Mouse (Mus musculus) gastrocnemius, postnatal 25 days (tissue): ENCODE data around the gene Pmepa1. TPM values are rescaled to one million over a fixed set of nuclear protein-coding genes. Genes with fewer than 3 reads are reported as not detected.
A peak's percentile ranks its signal among the peaks of the same experiment; 100 is the strongest.

Experiments used
- DNase-seq: peaks from one replicate; pipeline ENCODE4 v3.0.0; 2022
- total RNA-seq, 2 experiments: library from RNA; stranded (reverse); gene quantifications; 1 replicate in 1 of 2; 2 replicates in 1 of 2; pipeline ENCODE4 v1.2.3; 2021

The Pmepa1 gene
- total RNA-seq, 2 experiments from 2014 or later, result 18.2 to 19.2 TPM

DNA sequence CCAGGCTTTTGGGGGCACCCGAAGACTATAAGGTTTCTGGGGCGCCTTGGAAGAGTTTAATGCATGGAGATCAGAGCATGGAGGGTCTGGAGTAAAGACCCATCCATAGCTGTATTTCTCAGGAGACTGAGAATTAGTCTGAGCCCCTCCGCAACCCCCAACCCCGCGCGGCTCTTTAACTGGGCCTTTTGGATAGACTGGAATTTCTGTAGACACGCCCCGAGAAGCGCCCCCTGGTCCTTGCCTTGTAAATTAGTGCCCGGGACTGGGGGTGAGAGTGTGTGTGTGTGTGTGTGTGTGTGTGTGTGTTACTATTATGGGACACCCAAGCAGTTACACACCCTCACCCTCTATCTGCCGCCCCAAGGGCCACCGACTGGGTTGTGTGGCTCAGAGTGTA, 526 bp upstream of the Pmepa1 start:
- DNase-seq, result no peak

DNA sequence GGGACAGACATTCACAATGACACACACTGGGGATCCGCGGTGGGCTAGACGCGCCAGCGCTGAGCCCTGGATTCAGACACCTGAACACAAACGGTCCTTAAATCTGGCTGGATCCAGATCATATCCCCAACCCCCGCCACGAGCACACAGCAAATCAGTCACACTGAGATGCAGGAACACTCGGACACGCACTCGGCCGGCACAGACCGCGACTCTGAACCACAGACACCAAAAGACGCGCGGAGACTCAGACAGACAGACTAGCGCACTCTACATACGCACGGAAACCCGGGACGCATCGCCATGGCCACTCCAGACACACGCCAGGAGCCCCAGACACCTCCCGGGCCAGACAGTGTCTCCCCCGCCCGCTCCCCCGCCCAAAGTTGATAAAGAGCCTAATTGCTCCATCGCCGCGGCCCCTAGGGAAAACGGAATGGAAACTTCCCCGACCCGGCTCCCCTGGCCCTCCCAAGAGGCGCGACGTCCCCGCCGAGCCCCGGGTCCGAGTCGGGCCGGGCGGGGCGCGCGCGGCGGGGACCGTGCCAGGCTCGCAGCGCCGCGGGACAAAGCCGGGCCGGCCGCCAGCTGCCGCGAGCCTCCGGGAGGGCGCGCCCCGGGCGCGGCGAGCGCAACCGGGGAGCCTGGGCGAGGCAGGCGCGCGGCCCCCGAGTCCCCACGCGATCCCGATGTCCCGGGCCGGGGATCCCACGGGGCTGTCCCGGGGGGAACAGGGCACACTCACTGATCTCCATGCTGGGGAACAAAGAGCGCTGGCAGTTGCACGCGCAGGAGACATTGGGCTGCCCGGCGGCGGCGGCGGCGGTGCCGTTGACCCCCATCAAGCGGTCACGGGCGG, 761 bp downstream of the Pmepa1 start:
- DNase-seq, result peak; percentile 48

DNA sequence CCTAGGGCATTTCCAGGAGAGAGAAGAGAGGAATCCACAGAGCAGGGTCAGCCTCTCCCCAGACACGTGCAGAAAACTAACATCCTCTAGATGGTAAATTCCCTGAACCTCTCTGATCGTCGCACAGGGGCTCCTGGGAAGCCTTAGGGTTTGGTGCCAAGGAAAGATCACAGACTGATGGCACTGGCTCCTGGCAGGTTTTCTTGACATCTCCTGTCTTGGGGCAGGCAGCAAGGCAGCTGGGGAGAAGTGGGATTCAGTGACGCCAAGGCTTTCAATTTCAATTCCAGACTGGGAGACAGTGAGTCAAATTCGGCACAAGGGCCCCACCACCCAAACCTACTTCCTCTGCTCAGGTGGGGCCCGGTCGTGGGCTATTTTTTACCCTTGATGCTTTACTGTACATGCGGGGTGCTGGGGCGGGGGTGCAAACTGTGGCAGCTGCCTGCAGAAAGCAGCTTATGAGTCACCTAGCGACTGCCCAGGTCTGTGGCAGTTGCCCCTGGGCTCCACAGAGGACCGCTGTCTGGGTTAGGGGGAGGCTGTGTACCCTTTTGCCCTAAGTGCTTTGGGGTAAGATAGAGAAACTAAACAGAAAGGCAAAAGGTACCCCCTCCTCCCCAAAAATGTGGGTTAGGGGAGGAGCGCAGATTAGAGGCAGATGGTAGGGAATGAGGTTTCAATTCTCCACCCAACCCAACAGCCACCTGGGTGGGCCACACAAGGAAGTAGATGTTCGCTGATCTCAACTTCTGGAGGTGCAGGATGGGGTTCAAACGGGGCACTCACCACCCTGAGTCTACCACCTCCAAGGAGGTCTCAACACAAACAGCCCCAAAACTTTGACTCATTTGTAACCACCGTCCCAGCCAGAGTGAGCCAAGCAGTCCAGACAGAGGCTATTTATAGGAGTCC, 1.6 kb downstream of the Pmepa1 start:
- DNase-seq, result no peak

DNA sequence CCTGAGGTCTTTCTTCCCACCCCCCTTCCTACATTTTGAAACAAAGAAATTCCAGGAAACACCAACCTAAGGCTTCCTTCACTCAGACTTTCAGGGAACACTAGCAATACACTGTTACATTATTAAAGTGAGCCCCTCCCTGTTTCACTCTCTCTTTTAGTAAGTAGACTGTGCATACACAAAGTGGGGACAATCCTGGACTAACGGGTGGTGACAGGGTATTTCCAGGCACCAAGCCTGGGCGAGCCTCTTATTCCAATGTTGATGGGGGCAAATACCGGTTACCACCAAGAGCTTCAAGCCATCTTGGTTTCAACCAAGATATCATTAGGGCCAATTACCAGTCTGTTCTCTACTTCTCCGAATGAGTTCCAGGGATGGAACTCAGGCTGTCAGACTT, 2.4 kb downstream of the Pmepa1 start:
- DNase-seq, result no peak

DNA sequence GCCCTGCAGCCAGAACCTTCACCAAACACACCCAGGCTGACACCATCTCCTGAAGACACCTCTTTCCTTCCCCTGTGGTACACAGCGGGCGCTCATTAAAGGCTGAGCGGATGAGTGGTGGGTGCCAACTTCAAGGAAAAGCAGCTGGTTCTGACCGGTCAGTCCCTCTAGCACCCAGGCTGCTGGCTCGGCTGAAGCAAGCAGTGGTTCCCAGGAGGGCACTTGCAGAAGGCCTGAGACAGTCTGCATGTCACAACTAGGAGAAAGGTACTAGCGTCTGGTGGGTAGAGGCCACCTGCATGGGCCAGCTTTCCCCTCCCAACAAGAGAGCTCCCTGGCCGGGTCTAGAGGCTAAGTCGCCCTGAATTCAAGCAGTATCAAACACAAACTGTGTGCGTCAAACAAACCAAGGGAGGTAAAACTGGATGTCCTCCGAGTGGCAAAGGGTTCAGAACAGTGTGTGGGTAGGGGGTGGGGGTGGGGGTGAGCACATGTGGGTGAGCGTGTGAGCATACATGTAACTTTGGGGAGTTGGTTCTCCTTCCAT, 3.9 kb downstream of the Pmepa1 start:
- no peak for DNase-seq

DNA sequence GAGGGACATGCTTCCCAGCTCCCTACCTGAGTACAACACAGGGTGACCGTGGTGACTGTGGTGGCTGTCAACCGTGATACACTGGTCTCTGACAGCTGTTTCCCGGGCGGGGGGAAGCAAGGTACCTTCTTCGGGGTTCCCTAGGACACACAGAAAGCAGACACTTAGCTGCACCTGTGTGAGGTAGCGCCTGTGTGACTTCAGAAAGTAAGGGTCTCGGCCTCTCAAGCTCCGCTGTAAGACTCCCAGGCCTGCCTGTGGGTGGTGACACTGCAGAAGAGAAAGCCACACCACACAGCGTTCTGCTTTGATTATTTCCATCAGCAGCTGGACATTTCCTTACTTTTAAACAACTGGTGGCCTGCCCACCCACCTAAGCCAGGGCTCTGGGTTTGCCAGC, 4.8 kb downstream of the Pmepa1 start:
- DNase-seq, result no peak

DNA sequence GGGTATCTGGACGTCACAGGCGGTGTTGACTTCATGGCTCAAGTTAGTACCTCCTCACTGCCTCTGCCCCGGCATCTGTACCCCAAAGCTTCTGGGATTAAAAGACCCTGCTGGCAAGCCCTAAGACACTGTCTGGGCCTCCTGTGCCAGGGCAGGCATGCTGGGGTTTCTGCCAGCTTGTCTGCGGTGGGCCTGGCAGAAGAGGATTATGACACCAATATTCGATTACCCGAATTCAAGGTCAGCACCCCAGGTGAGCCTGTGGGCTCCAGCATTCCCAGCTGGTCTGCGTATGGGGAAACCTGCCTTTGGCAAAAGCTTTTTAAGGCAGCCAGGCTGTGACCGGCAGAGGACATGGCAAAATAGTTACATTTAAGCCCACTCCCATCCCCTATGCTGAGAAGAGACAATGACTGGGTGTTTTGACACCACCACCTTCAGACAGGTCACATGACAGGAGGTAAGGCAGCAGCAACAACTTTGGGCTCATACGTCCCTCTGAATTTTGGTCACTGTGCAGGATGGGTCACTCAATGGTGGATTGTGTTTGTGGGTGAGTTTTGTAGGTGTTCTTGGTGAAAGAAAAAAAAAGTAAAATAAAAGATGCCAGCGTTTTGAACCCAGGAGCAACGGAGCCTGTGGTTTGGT, 5.6 kb downstream of the Pmepa1 start:
- DNase-seq, result no peak

DNA sequence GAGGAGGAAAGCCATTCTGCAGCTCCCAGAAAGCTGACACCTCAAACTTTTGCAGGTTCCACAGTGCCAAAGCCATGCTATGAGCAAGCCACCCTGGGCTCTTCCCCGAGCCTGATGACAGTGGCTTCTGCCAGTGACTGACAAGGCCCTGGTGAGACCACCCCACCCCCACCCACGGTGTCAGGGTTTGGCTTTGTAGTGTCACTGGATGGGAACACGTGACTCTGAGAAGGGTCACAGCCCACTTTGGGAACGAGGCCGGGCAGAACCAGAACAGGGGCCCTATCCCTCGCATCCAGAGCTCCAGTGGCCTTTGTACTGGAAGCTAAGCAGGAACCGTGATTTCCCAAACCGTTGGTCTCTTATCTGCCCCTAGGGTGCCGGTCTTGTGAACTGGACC, 6.1 kb downstream of the Pmepa1 start:
- no peak for DNase-seq

DNA sequence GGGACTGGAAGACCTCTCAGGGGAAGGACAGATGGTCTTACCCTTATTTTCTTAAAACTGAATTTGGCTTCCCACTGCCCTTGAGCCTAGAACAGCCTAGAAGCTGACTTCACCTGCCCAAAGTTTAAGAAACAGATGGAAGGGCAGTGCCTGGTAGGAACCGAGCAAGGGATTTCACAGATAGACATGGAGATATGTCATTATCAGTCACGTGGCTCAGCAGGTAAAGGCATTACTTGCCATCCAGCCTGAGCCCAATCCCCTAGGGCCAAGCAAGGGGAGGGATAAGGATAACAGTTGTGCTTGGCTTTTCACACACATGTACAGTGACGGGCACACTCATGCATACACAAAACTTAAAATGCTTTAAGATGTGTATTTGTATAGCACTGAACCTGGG, 8.8 kb downstream of the Pmepa1 start:
- no peak for DNase-seq

DNA sequence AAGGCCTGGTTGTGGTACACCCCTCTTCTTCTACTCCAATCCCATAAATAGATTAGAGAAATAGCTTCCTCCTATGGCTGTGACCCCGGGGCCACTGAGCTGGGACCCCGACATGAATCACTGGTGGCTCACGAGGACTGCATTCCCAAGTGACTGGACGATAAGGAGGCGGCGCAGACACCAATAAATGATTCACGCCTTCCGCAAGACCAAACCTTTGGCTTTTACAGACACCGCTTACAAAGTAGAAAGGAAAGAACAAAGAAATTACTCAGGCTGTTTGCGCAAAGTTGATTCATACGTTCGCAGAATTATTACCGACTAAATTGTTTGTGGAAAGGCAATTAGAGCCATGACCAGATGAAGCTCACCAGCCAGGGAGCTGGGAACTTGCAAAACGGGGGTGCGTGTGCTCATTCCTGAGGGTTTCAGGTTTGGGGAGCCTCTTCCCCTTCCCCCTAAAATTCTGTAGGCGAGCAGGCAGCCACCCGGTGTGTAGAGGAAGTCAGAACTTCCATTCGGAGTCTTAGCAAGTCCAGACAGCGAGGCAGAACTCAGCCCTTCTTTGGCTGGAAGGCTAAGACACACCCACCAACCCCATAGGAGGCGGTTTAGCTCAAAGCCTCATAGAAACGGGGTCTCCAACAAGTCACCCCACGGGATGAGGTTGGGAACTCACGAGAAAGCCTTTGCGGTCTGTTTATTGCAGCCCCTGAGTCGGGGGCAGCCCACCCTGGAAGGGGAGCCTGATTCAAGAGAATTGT, 9.8 kb downstream of the Pmepa1 start:
- DNase-seq, result no peak

DNA sequence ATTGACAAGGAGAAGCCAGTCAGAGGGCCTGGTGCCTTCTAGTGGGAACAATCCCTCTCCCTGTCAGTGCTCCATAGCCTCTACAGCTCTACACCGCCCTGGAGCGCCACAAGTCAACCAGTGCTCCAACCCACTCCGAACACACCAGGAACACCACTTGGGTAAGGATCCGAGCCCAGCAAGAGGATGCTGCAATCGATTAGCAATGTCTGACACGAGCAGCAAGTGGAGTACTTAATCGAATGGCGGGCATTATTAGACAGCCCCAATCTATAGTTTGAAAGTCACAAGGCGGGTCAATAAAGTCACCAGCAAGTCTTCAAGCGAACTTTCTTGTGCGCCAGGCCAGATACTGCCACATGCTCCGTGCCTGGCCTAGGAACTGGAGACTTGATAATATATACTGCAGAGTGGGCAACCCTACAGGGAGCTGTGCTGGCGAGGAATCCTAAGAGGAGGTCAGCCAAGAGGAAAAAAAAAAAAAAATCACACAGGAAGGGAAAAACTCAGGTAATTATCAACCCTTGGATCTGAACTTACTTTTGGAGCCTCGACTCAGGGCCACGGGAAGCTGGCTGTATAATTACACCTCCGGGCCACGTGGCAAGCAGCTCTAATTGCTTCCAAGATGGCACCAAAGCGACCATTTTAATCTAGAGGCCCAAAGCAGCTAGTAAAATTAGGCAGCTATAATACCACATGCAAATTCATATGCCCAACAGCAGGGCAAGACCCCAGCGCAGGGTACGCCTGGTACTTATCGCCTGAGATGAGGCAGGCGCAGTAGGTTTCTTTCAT, 10.7 kb downstream of the Pmepa1 start:
- DNase-seq, result no peak

DNA sequence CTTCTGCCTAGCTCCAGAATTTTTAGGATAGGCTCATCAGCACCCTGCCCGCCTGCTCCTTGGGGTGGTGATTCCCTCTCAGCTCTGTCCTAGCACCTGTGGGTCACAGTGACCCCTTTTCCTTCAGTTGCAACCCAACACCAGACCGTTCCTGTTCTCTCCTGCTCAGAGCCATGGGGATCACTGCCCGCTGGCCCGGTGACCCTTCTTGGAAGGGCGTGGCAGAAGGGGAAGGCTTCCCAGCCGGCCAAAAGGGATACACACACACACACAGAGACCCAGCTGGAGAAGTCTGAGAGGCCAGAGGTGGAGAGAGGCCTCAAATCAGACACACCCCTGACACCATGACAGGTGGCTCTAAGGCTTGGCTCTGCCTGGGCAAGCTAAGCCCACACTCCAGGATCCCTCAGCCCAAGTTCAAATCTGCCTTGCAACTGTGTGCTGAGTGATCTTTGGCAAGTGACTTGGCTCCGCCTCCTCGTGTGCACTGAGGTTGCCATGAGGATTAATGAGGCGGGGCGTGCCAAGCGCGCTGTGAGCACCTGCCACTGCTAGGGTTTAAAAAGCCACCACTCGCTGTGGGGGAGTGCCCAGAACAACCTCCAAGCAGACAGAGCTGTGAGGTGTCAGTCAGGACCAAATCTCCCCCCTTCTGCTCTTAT, 11.7 kb downstream of the Pmepa1 start:
- peak; percentile 70 for DNase-seq

DNA sequence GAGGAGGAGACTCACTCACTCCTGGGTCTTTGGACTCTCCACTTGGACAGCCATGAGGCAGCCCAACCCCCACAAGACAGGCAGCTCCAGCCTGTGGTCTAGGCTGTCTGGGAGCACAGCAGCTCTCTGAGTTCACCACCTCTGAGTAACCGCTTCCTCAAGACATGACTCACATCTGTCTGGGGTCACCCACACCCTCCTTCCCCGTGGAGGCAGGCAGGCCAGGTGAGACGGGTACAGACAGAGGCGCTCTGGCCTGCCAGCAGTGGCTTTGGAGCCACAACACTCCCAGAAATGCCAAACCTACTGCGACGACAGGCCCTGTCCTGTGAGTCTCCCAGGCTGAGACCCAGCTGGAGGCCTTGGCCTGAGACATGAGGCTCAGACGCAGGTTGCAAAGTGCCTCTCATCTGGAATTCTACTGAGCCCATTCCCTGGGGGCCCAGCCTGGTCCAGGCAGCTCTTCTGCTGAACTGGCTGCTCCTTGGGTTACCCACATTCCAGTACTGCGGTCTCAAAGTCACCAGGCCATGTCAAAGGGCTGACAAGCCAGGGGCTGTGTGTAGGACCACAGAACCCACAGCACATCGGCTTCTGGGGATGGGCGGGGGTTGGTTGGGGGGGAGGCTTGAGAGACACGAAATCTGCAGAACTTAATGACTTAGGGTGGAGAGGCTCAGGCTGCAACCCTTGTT, 12.6 kb downstream of the Pmepa1 start:
- DNase-seq, result peak; percentile 38

DNA sequence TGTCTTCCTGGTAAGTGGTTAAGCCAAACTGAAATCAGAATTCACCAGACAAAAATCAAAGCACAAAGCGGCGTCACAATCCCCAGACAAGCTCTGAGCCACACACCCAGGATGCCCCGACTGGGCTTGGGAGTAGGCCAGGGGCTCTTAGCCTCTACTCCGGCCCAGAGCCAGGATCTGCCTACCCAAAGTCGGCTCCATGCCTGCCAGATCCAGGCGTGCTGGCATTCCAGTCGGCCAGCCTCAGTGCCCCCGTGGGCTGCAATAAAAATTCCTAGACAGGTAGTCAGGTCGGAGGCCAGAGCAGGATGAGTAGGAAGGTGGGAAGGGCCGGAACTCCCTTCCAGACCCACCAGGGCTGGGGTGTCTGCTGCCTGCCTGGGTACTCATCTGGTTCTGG, 14.8 kb downstream of the Pmepa1 start:
- DNase-seq, result no peak

DNA sequence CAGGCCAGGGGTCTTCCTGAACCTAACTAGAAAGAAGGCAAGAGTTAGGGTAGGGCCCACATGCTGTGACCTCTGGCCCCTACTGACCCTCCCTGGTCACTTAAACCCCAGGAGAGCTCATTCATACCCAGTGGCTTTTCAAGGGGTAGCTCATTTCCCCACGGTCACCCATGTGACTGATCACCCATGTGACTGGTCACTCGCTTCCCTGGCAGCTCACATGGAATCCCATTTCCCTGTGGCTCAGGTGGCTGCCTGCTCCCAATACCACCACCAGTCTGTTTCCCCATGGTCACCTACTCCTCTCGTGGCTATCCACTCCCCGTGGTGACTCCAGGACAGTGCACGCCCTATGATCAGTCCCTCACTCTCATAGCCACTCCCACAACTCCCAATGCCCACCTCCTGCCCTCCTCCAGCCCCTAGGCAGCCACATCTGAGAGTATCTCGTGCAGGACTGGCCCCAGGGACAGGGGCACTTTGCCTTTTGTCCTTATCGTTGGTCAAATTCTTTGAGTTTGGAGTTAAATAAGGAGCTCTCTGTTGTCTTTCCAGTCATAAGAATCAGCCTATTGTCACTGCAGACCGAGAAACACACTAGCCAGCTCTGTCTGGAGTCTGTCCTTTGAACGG, 17.8 kb downstream of the Pmepa1 start:
- no peak for DNase-seq

DNA sequence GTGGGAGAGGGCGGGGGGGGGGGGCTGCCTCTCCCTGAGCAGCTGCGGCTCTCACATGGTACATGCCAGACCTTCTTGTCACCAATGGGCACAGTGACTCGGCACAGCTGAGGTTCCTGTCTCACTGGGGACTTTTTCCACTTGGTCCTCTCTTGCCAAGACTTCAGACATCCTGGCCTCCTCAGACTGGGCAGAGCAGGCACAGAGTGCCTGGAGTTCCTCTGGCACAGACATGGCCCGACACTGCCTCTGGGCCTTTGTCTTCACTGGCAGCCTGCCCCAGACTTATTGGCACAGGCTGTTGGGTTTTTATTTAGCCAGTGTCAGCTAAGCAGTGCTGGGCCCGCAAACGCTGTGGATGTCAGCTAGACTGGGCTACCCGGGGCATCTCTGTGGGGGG, 18.7 kb downstream of the Pmepa1 start:
- peak; percentile 82 for DNase-seq

DNA sequence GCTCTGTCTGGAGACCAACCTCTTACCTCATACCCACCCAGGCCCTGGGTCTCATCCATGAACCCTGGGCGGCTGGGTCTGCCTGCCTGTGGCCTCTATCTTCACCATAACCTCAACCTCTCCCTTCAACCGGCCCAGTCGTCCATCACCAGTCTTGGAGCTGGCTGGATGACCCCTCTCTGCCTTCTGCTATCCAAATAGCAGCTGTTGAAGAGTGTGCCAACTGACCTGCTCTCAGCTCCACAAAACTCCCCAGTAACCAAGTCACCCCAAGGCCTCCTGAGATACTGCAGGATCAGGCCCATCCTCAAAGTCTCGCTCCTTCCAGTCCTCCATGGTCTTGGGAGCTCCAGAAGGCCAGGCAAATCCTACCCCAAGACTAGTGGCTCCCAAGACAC, 19.8 kb downstream of the Pmepa1 start:
- DNase-seq, result no peak

DNA sequence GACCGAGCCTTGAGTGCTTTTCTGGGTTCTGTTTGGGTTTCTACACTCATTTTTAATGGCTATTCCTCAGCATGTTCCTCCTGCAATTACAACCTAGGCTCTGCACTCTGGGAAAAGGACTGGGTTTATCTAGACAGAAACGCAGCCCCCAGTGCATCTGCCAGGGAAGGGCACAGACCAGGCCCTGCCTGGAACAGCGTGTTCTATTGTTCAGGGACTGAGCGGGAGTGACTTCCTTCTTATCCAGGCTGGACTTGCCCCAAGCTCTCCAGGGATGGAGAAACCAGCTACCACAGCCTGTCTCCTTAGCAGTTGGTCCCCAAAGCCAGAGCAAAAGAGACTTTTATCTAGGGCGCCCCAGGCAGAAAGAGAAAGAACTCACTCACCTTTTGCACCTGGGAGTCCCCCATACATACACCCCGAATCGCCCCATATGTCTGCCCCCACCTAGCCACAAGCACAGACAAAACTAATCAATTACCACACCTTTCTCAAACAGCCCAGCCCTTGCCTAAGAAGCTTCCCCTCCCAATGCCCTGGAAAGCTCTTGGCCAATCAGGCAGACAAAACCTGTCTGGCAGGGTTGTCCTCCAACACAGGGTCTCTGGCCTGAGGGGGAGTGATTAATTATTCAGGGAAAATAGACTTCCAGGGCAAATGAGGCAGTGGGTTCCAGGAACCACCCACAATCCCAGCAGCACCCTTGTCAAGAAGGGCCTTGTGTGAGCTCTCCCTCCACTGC, 20.4 kb downstream of the Pmepa1 start:
- DNase-seq, result no peak
